Mouse (Mus musculus) 3134 (cell line): ENCODE data around the gene Coq5.
"Not testable (repeated sequence)": the region's sequence is repeated elsewhere in the genome, so short reads cannot be mapped to it uniquely, and the experiment has no call there.

ENCODE experiments used
- DNase-seq: peaks from one replicate; pipeline ENCODE4 v3.0.0-alpha.2; 2011; ENCODE audit warnings: low spot score; ENCODE audit not compliant: insufficient read length; ENCODE audit errors: extremely low read depth

Coq5 gene

GRCm38 (mm10) chr5:115302190-115302589 is 22.7 kb downstream of the Coq5 start:
- DNase-seq, result not testable (repeated sequence)

GRCm38 (mm10) chr5:115312354-115312753 is 32.9 kb downstream of the Coq5 start:
- no peak for DNase-seq

DNA sequence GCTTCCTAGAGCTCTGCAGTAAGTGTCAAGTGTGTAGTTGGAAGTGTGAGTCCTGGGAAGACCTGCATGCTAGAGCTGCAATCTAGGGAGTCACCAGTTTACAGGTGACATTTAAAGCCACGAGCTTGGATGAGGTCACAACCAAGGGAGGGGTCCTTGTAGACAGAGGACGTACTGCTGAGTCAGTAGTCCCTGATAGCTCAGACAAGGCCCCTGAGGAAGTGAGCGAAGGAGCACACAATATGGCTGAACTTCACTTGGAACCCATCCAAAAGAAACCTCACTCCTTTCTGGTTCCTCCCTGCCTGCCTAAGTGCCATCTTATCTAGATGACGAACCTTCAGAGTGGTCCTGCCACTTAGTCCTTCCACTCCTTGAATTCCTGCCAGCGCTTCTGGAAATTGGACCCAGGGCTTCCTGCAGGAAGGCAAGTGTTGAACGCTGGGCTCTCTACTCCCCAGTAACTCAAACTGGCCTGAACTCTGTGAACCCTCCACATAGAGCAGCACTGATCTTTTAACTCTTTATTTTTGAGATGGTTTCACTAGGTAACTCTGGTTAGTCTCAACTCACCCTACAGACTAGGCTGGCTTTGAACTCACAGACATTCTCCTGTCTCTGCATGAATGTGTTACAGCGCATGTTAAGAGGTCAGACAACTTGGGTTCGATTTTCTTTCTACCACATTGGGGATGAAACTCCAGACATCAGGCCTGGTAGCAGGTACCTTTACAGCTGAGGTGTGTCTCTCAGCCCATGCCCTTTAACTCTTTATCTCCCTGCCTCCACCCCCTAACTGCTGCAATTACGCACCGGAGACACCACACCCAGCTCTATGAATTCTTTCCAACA is 33.6 kb downstream of the Coq5 start:
- no peak for DNase-seq

DNA sequence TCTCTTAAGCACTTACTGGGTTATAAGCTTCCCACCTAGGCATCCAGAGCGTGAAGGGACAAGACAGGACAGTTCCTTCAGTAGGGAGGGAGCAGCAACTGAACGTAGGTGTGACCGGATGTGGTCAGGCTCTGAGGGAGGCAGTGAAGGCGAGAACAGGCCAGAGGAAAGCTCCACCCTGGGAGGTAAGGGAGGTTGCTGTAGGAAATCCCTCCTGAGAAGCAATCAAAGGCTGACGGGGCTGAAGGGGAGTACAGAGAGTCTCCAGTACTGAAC is 34.1 kb downstream of the Coq5 start:
- DNase-seq, result no peak

- no peak for DNase-seq
Measured at GRCm38 (mm10) chr5:115316968-115317644, 37.6 kb downstream of the Coq5 start.

DNA sequence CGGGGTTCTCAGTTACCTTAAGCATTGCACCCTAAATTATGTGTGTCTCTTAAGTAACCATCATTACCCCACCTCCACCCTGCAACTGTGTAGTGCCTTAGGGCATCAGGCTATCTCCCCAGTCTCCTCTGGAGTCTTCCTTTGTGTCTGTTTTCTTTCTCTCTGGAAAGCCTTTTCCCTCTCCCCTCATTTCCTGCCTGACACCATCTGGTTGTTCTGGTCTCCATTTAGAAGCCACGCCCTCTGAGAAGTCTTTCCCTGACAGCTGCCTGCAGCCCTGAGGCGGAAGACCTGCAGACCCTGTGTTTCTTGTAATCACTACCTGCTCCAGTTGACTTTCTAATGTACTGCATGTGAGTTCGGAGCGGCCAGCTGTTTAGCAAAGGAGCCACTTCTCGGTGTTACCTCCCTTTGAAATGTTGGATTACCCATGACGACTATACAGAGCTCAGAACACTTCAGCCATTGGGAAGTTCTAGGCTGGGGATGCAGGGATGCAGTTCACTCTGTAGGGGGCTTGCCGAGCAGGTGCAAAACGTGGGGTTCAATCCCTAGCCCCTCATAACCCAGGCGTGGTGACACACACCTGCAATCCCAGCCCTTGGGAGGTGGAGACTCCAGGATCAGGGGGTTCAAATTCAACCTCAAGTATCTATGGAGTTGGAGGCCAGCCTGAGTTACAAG is 38.3 kb downstream of the Coq5 start:
- DNase-seq, result no peak

GRCm38 (mm10) chr5:115319004-115319940 is 39.8 kb downstream of the Coq5 start:
- peak; percentile 86 for DNase-seq

DNA sequence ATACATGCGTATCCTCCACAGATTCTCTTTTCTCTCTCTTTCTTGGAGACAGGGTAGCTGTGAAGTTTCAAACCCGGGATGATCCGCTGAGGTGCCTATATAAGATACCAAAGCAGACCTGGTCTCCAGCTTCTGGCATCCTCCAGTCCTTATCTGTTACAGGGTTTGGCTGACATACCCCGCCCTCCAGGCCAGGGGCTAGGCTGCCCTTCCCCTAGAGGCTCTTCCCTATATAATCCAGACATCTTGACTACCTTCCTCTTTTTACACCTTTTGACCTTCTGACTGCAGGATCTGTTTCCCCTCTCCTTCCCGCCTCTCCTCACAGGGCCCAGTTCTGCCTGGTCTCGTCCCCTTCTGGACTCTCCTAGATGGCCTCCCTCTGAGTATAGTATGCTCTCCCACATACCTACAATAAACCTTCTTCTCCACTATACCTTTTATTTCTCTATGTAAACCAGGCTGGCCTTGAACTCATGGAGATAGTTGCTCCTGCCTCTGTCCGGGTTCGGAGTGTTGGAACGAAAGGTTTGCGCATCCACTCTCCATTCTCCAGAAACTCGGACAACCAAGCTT is 46.9 kb downstream of the Coq5 start:
- DNase-seq, result no peak

DNA sequence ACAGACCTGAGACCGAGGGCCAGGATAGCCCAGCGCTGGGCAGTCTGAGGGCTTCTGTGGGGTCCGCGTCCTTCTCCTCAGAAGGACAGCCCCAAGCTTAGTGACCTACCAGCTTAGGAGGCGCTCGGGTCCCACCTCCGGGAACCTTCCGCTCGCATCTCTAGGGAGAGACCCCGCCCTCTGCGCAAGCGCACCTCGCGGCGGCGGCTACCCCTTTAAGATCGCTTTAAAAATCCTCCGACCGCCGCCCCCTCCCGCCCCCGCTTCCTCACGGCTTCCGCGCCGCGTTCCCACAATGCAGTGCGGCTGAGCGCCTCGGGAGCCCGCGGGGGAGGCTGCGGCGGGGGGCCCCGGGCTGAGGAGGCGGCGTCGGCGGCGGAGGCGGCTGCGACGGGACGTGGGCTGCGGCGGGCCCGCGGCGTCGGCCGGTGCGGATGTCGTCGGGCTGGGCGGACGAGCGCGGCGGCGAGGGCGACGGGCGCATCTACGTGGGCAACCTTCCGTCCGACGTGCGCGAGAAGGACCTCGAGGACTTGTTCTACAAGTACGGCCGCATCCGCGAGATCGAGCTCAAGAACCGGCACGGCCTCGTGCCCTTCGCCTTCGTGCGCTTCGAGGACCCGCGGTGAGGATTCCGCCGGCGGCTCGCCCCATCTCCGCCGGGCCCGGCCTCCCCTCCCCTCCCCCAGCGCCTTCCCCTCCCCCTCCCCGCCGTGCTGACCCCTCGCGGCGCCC is 47.6 kb downstream of the Coq5 start, which contains the start of gene Srsf9:
Gene Srsf9, plus strand, starts transcription at position 303 of the 735 bp plus-strand sequence.
- peak; percentile 92 for DNase-seq

GRCm38 (mm10) chr5:115327610-115328548 is 48.4 kb downstream of the Coq5 start:
- DNase-seq, result peak; percentile 22

DNA sequence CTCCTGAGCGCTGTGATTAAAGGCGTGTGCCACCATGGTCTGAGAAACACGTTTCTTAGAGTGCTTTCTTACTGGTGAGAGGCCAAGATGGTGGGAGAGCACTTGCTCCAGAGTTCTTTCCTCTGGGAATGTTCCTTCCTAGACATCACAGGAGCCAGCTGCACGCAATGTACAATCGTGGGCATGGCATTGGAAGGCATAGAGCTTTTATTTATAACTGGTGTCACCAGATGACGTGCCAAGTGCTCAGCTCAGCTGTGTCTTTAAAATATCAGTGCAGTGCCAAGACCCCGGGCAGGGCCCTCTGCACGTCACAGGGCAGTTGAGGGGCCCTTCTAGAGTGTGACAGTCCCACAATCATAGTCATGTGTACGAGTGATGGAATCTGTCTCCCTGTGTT is 51.5 kb downstream of the Coq5 start:
- no peak for DNase-seq

DNA sequence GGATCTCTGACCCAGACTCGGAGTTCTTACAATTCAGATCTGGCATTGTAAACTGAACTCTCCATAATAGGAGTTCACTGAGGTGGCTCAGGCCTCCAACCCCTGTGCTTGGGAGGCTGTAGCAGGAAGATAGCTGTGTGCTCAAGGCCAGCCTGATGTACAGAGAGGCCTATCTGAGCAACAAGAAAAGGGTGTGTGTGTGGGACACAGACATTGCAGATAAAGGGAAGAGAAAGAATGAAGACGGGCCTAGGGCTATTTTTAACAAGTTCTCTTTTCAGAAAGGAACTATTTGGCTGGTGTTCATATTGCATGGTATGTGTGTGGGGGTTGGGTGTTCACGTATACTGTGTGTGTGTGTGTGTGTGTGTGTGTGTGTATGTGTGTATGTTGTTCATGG is 54.2 kb downstream of the Coq5 start:
- DNase-seq, result no peak

- DNase-seq, result no peak
Measured at GRCm38 (mm10) chr5:115340007-115340406, 60.5 kb downstream of the Coq5 start.

- peak; percentile 88 for DNase-seq
Measured at GRCm38 (mm10) chr5:115340577-115341313, 61.3 kb downstream of the Coq5 start, which contains the start of the genes Gatc and Triap1. Gene Gatc (minus strand): TSS chr5:115341178. Gene Triap1 (plus strand): TSS chr5:115341225.

DNA sequence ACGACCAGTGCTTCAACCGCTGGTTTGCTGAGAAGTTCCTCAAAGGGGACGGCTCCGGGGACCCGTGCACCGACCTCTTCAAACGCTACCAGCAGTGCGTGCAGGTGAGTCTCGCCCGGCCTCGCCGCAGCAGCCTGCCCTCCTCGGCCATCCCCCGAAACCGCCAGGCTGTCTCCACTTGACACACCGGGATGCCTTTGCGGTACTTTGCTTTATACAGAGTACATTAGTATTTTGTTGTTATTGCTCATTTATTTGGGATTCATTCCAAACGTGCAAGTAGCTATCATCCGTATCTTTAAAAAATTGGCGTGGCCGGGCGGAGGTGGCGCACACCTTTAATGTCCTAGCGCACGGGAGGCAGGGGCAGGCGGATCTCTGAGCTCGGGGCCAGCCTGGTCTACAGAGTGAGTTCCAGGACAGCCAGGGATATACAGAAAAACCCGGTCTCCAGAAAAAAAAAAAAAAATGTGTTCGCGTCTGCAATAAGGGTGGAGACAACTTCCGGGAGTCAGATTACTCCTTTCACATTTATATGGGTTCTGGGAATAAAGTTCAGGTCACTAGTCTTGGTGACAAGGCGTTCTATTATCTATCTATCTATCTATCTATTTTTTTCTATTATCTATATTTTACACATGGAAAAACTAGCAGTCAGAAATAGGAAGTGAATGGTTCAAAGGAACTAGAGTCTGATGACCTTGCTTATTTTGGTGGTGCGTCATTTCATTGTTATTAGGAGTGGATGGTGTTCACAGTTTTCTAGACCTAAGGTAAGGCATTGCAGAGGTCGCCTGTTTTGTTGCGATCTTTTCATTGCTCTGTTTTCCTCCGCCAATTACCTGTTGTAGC is 62.1 kb downstream of the Coq5 start:
- DNase-seq, result no peak
